In genomic region chr13:37475804-37476203, GRCm38 (mm10) we compare ENCODE assay signal across 15 mouse cellular contexts.
A peak's percentile ranks its signal among the peaks of the same experiment; 100 is the strongest.
DNase-seq lines count a peak whose midpoint lies in the region; ATAC-seq lines count a peak whose summit lies in the region.
"Had no signal": no experiment of that assay in that cellular context is flagged by ENCODE, and none has a peak within 500 bp of the region (broad histone marks: within the 10 kb centered on the region; RNA-seq: fewer than 3 reads in every experiment).

No protein-coding gene starts in this region.

- H3K36me3 ChIP-seq in kidney, embryonic 15.5 days = no peaks in the 10 kb centered on the region
- H3K36me3 ChIP-seq in kidney, embryonic 14.5 days (ENCODE audit: control insufficient read depth, insufficient read depth, low read length) = no peaks in the 10 kb centered on the region
- H3K36me3 ChIP-seq in liver, embryonic 12.5 days = no peaks in the 10 kb centered on the region
- H3K36me3 ChIP-seq: hindbrain, embryonic 12.5 days; limb, embryonic 15.5 days; midbrain, embryonic 10.5 days had no signal

- DNase-seq in 416B (ENCODE audit: low read depth) = peak; percentile 95
- DNase-seq in brain, adult 2 months (ENCODE audit: low read depth, low spot score) = peak; percentile 33
- no peak for DNase-seq in spleen, adult 18-20 months
- no peak for DNase-seq in gastrocnemius, postnatal 10 days
- no peak for DNase-seq in left cerebral cortex, postnatal 10 days (ENCODE audit: extremely low spot score in 1 of 2, low spot score in 2 of 2)
- DNase-seq: cerebellum, adult 9-11 months had no signal

- H3K4me3 ChIP-seq in kidney, embryonic 15.5 days (replicated peaks) = no peak overlapping the region
- no peak overlapping the region for H3K4me3 ChIP-seq in kidney, embryonic 14.5 days (ENCODE audit: low read length)
- H3K4me3 ChIP-seq in liver, embryonic 12.5 days = no peak overlapping the region
- H3K4me3 ChIP-seq: hindbrain, embryonic 12.5 days; left cerebral cortex, adult 2 months; limb, embryonic 15.5 days; midbrain, embryonic 10.5 days had no signal

- peaks cover 37% of the 10 kb centered on the region for H3K4me1 ChIP-seq in kidney, embryonic 15.5 days
- H3K4me1 ChIP-seq in kidney, embryonic 14.5 days (ENCODE audit: control insufficient read depth, insufficient read depth, low read length) = peaks cover 11% of the 10 kb centered on the region
- H3K4me1 ChIP-seq in liver, embryonic 12.5 days = peaks cover 36% of the 10 kb centered on the region

- H3K27ac ChIP-seq in kidney, embryonic 15.5 days = 0 out of 2 replicates have a peak overlapping the region, but pooled peaks have one; percentile 85
- H3K27ac ChIP-seq in kidney, embryonic 14.5 days (ENCODE audit: low read depth, low read length) = no peak overlapping the region
- H3K27ac ChIP-seq in liver, embryonic 12.5 days = 0 out of 2 replicates have a peak overlapping the region, but pooled peaks have one; percentile 28
- H3K27ac ChIP-seq: midbrain, embryonic 10.5 days had no signal

- no peaks in the 10 kb centered on the region for H3K27me3 ChIP-seq in kidney, embryonic 15.5 days
- no peaks in the 10 kb centered on the region for H3K27me3 ChIP-seq in kidney, embryonic 14.5 days (ENCODE audit: control insufficient read depth, insufficient read depth, low read length)
- peaks cover 20% of the 10 kb centered on the region; the same call in 1 of the 2 replicates for H3K27me3 ChIP-seq in liver, embryonic 12.5 days (replicated peaks)
- H3K27me3 ChIP-seq: limb, embryonic 15.5 days had no signal

- H3K9ac ChIP-seq in kidney, embryonic 15.5 days = no peak overlapping the region
- no peak overlapping the region for H3K9ac ChIP-seq in kidney, embryonic 14.5 days (ENCODE audit: low read depth, low read length)
- no peak overlapping the region for H3K9ac ChIP-seq in liver, embryonic 12.5 days
- H3K9ac ChIP-seq: hindbrain, embryonic 12.5 days; limb, embryonic 15.5 days had no signal

- no peaks in the 10 kb centered on the region for H3K9me3 ChIP-seq in kidney, embryonic 15.5 days (replicated peaks)
- 0 out of 2 replicates have a peak, but pooled peaks cover 2% of the 10 kb centered on the region for H3K9me3 ChIP-seq in kidney, embryonic 14.5 days (ENCODE audit: control insufficient read depth, low read length)
- no peaks in the 10 kb centered on the region for H3K9me3 ChIP-seq in liver, embryonic 12.5 days (replicated peaks)
- H3K9me3 ChIP-seq: hindbrain, embryonic 12.5 days; limb, embryonic 15.5 days; midbrain, embryonic 10.5 days had no signal

- no peak for ATAC-seq in kidney, embryonic 15.5 days (replicated peaks; ENCODE audit: low FRiP score)
- no peak for ATAC-seq in kidney, embryonic 14.5 days (ENCODE audit: low FRiP score, low TSS enrichment)
- ATAC-seq in liver, embryonic 12.5 days = no peak
- ATAC-seq: activated CD4-positive, CD25-positive, alpha-beta regulatory T cell, adult 4 months; CD4-positive, CD25-positive, alpha-beta regulatory T cell, adult 4 months had no signal

- H3K4me2 ChIP-seq in kidney, embryonic 15.5 days = no peak overlapping the region
- H3K4me2 ChIP-seq in kidney, embryonic 14.5 days (replicated peaks; ENCODE audit: low read depth, low read length) = no peak overlapping the region
- H3K4me2 ChIP-seq in liver, embryonic 12.5 days = peak overlapping the region; percentile 35; the same call in 1 of the 2 replicates
- H3K4me2 ChIP-seq: hindbrain, embryonic 12.5 days; limb, embryonic 15.5 days had no signal

- intact Hi-C loops in left cerebral cortex, postnatal 10 days (cut with DNase I) = no loop called here

- 78% methylated on average over 3 of the region's 3 CpGs for WGBS in kidney, embryonic 15.5 days
- WGBS in kidney, embryonic 14.5 days = 76% methylated on average over 3 of the region's 3 CpGs
- 8% methylated on average over 3 of the region's 3 CpGs for WGBS in liver, embryonic 12.5 days (ENCODE audit: insufficient replicate concordance)

Comparison
In these comparisons a context has a peak if more than half of its experiments do, and no peak if none do; other contexts are left out.
1. DNase-seq: peak in 416B (single experiment) and brain, adult 2 months (single experiment); none in spleen, adult 18-20 months (0 of 2), gastrocnemius, postnatal 10 days (single experiment) and left cerebral cortex, postnatal 10 days (0 of 2).